Mouse (Mus musculus): ENCODE measurements around the gene Zbtb40. TPM values are rescaled to one million over a fixed set of nuclear protein-coding genes. Genes with fewer than 3 reads are reported as not detected.
A peak's percentile ranks its signal among the peaks of the same experiment; 100 is the strongest.

Zbtb40 gene
- polyA plus RNA-seq (2012; rRNA removed) = 8.8 and 12.6 TPM in 2 replicates

- 4% methylated on average over 32 of the region's 32 CpGs for WGBS
- peak; percentile 83 to 90 for DNase-seq (ENCODE audit: low read depth in 1 of 2, low spot score in 2 of 2)
- peak within 1 kb of the TSS; percentile 4; the same call in 1 of the 2 replicates for H3K27ac ChIP-seq (ENCODE audit: insufficient read depth, low read length)
These were observed at the start of gene Zbtb40 for GRCm38 (mm10) chr4:137048550-137049032. Gene Zbtb40, minus strand, starts transcription at chr4:137048801.

GRCm38 (mm10) chr4:137097984-137098327 lies 49.4 kb upstream of the Zbtb40 start:
- WGBS = 82% methylated on average over 4 of the region's 4 CpGs
- TF ChIP-seq CTCF (IDR thresholded peaks at IDR 0.05; ENCODE audit: extremely low read depth, insufficient read depth, insufficient read length, insufficient replicate concordance) = no peak
- TF ChIP-seq POLR2A (IDR thresholded peaks at IDR 0.05; ENCODE audit: low read depth, low read length) = no peak
- H3K4me3 ChIP-seq (ENCODE audit: extremely low read depth, insufficient read depth, insufficient read length) = no peak overlapping the region
- no peaks in the 10 kb centered on the region for H3K4me1 ChIP-seq (ENCODE audit: control insufficient read depth, insufficient read depth, insufficient read length)
- no peak for DNase-seq (ENCODE audit: low read depth in 1 of 2, low spot score in 2 of 2)
- no peaks in the 10 kb centered on the region for H3K36me3 ChIP-seq (ENCODE audit: control insufficient read depth, insufficient read depth, low read length)
- H3K27me3 ChIP-seq (ENCODE audit: control insufficient read depth, insufficient read depth, low read length) = no peaks in the 10 kb centered on the region
- H3K27ac ChIP-seq (ENCODE audit: insufficient read depth, low read length) = no peak overlapping the region

More at GRCm38 (mm10) chr4:137048550-137049032, at the start of gene Zbtb40:
- Histone ChIP-seq H3K4me3 (ENCODE audit: extremely low read depth, insufficient read depth, insufficient read length) (peak within 1 kb of the TSS; percentile 84), H3K36me3 (ENCODE audit: control insufficient read depth, insufficient read depth, low read length) (no peaks in the 10 kb centered on the region), H3K4me1 (ENCODE audit: control insufficient read depth, insufficient read depth, insufficient read length) (no peaks in the 10 kb centered on the region), H3K27me3 (ENCODE audit: control insufficient read depth, insufficient read depth, low read length) (no peaks in the 10 kb centered on the region)
- TF ChIP-seq CTCF (IDR thresholded peaks at IDR 0.05; ENCODE audit: extremely low read depth, insufficient read depth, insufficient read length, insufficient replicate concordance) (no peak), POLR2A (IDR thresholded peaks at IDR 0.05; ENCODE audit: low read depth, low read length) (no peak; the same call in 1 of the 2 replicates)

DNA sequence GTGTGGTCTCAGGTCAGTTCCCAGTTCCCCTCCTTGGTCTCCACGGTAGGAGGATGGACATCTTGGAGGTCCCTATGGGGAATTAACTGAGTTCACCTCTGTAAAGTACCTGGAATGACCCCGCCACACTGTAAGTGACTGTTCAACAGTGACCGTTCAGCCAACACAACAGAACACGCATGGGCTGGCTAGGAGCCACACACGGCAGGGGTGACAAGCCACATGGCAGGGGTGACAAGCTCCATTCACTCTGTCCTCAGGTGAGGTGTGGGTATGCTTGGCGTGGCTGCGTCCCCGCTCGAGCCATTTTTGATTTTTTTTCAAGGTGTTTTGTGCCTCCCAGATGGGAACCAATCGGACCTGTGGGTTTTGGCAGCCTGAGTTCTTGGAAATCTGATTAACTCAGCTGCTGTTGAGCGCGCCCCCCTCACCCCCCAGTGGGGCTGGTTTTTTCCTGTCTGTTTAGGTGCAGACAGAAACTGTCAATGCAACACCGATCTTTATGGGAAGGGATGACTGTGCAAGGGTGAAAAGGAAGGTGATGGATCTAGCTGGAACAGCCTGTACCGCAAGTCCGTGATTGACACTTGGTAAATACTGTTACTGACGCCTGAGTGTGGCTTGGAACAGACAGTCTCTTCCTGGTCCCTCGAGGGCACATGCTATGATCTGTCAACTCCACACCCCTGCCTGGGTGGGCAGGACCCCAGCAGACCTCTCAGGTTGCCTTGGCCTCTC lies 48.8 kb upstream of the Zbtb40 start:
- no peaks in the 10 kb centered on the region for H3K36me3 ChIP-seq (ENCODE audit: control insufficient read depth, insufficient read depth, low read length)
- WGBS = 70% methylated on average over 17 of the region's 17 CpGs
- no peak overlapping the region for H3K27ac ChIP-seq (ENCODE audit: insufficient read depth, low read length)
- H3K4me1 ChIP-seq (ENCODE audit: control insufficient read depth, insufficient read depth, insufficient read length) = no peaks in the 10 kb centered on the region
- no peak for DNase-seq (ENCODE audit: low read depth in 1 of 2, low spot score in 2 of 2)
- no peaks in the 10 kb centered on the region for H3K27me3 ChIP-seq (ENCODE audit: control insufficient read depth, insufficient read depth, low read length)
- no peak for TF ChIP-seq POLR2A (IDR thresholded peaks at IDR 0.05; ENCODE audit: low read depth, low read length)
- no peak for TF ChIP-seq CTCF (IDR thresholded peaks at IDR 0.05; ENCODE audit: extremely low read depth, insufficient read depth, insufficient read length, insufficient replicate concordance)
- H3K4me3 ChIP-seq (ENCODE audit: extremely low read depth, insufficient read depth, insufficient read length) = no peak overlapping the region

DNA sequence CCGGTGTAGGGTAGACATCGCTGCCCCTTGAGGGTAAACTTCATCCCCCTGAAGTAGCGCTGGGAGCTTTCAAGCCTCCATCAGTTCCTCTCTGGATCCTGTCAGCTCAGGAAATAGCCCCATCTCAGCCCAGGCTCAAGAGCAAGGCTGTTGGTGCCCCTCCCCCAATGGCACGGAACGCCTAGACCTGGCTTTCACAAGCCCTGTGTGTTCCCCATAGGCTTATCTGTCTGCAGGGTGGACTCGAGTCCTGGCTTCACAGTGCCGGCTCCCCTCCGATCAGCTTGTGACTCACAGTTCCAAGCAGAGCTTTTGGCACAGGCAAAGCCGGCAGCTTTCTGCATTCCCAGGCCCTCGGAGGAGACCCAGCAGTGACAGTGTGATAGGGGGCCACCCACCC lies 47.8 kb upstream of the Zbtb40 start:
- DNase-seq (ENCODE audit: low read depth in 1 of 2, low spot score in 2 of 2) = no peak
- no peaks in the 10 kb centered on the region for H3K4me1 ChIP-seq (ENCODE audit: control insufficient read depth, insufficient read depth, insufficient read length)
- no peak overlapping the region for H3K4me3 ChIP-seq (ENCODE audit: extremely low read depth, insufficient read depth, insufficient read length)
- no peak overlapping the region for H3K27ac ChIP-seq (ENCODE audit: insufficient read depth, low read length)
- H3K27me3 ChIP-seq (ENCODE audit: control insufficient read depth, insufficient read depth, low read length) = no peaks in the 10 kb centered on the region
- TF ChIP-seq POLR2A (IDR thresholded peaks at IDR 0.05; ENCODE audit: low read depth, low read length) (no peak), CTCF (IDR thresholded peaks at IDR 0.05; ENCODE audit: extremely low read depth, insufficient read depth, insufficient read length, insufficient replicate concordance) (no peak)
- 84% methylated on average over 10 of the region's 10 CpGs for whole genome bisulfite sequencing
- H3K36me3 ChIP-seq (ENCODE audit: control insufficient read depth, insufficient read depth, low read length) = no peaks in the 10 kb centered on the region

- TF ChIP-seq POLR2A (IDR thresholded peaks at IDR 0.05; ENCODE audit: low read depth, low read length) = no peak
- TF ChIP-seq CTCF (IDR thresholded peaks at IDR 0.05; ENCODE audit: extremely low read depth, insufficient read depth, insufficient read length, insufficient replicate concordance) = no peak
- H3K4me3 ChIP-seq (ENCODE audit: extremely low read depth, insufficient read depth, insufficient read length) = no peak overlapping the region
- H3K27me3 ChIP-seq (ENCODE audit: control insufficient read depth, insufficient read depth, low read length) = no peaks in the 10 kb centered on the region
- no peak overlapping the region for H3K27ac ChIP-seq (ENCODE audit: insufficient read depth, low read length)
- no peaks in the 10 kb centered on the region for H3K4me1 ChIP-seq (ENCODE audit: control insufficient read depth, insufficient read depth, insufficient read length)
- H3K36me3 ChIP-seq (ENCODE audit: control insufficient read depth, insufficient read depth, low read length) = no peaks in the 10 kb centered on the region
- WGBS = 18% methylated on average over 18 of the region's 18 CpGs
- DNase-seq (ENCODE audit: low read depth in 1 of 2, low spot score in 2 of 2) = no peak
These were observed 36.6 kb upstream of the Zbtb40 start for GRCm38 (mm10) chr4:137085083-137085810.

DNA sequence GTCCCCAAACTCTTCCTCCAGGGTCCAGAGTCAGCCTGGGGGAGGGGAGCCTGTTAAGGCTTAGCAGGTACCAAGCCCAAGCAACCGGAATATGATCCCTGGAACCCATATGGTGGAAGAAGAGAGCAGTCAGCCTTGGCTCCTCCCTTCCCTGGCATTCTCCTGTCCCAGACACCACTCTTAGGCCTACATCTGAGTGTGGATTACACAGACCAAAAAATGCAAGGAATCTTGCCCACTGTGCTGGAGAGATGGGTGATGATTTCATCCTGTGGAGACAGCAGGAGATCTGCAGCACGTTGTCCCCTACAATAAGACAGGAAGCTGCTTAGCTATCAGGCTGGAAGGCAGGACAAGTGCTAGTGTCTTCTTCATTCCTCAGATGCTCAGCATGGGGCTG lies 34.3 kb upstream of the Zbtb40 start:
- 67% methylated on average over 2 of the region's 2 CpGs for WGBS
- no peak for DNase-seq (ENCODE audit: low read depth in 1 of 2, low spot score in 2 of 2)
- H3K4me1 ChIP-seq (ENCODE audit: control insufficient read depth, insufficient read depth, insufficient read length) = no peaks in the 10 kb centered on the region
- no peaks in the 10 kb centered on the region for H3K27me3 ChIP-seq (ENCODE audit: control insufficient read depth, insufficient read depth, low read length)
- TF ChIP-seq POLR2A (IDR thresholded peaks at IDR 0.05; ENCODE audit: low read depth, low read length) = no peak
- TF ChIP-seq CTCF (IDR thresholded peaks at IDR 0.05; ENCODE audit: extremely low read depth, insufficient read depth, insufficient read length, insufficient replicate concordance) = no peak
- H3K36me3 ChIP-seq (ENCODE audit: control insufficient read depth, insufficient read depth, low read length) = no peaks in the 10 kb centered on the region
- no peak overlapping the region for H3K27ac ChIP-seq (ENCODE audit: insufficient read depth, low read length)
- no peak overlapping the region for H3K4me3 ChIP-seq (ENCODE audit: extremely low read depth, insufficient read depth, insufficient read length)

Measured in spleen, adult 2 months (tissue).